Mouse (Mus musculus) ES-E14 (cell line): ENCODE data around the gene Lemd1.

ENCODE experiments used
- CHD2 ChIP-seq: IDR thresholded peaks from 2 replicates; pipeline ENCODE4 v1.6.1; 2014; ENCODE audit warnings: mild to moderate bottlenecking, low read depth, low read length, inconsistent platforms
- MAFK ChIP-seq: IDR thresholded peaks from 2 replicates; pipeline ENCODE4 v1.6.1; 2014; ENCODE audit warnings: mild to moderate bottlenecking, low read depth, low read length, inconsistent platforms; ENCODE audit not compliant: insufficient read depth
- ZC3H11A ChIP-seq: IDR thresholded peaks from 2 replicates; pipeline ENCODE4 v1.6.1; 2012; ENCODE audit warnings: low read depth, mild to moderate bottlenecking, inconsistent platforms, low read length, borderline replicate concordance
- ZNF384 ChIP-seq: IDR thresholded peaks from 2 replicates; pipeline ENCODE4 v1.6.1; 2012; ENCODE audit warnings: low read depth, low read length, inconsistent platforms

DNA sequence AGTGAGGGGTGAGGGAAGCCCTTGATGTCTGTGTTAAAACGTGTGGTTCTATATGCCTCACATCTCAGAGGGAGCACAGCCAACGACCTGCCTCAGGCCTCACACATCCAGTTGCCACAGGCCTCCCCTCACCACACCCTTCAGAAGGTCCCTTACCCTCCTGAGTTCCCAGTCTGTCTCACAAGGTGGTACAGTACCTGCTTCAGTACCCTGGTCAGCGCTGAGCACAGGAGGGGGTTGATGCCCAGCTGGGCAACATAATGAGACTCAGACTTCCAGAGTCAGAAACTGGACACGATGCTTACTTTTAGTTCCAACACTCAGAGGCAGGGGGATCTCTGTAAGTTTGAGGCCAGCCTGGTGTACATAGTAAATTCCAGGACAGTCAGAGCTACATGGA, 115.6 kb downstream of the Lemd1 start:
- TF ChIP-seq ZNF384 (no peak), ZC3H11A (no peak), MAFK (no peak), CHD2 (no peak)
